In genomic region chr10:7620723-7621122, GRCm38 (mm10) we compare ENCODE assay signal across 25 mouse cellular contexts. TPM values are rescaled to one million over a fixed set of nuclear protein-coding genes. Genes with fewer than 3 reads are reported as not detected.
DNase-seq lines count a peak whose midpoint lies in the region; ATAC-seq lines count a peak whose summit lies in the region.
"Had no signal": no experiment of that assay in that cellular context is flagged by ENCODE, and none has a peak within 500 bp of the region (broad histone marks: within the 10 kb centered on the region; RNA-seq: fewer than 3 reads in every experiment).

No protein-coding gene starts in this region.

- ATAC-seq in midbrain, embryonic 13.5 days, result 0 out of 2 replicates have a peak, but pooled peaks have one; percentile 45
- 0 out of 2 replicates have a peak, but pooled peaks have one; percentile 6 for ATAC-seq in neutrophil, adult 5-6 weeks (ENCODE audit: extremely low read depth, insufficient number of reproducible peaks, low FRiP score, poor library complexity, severe bottlenecking)
- ATAC-seq: activated CD4-positive, CD25-positive, alpha-beta regulatory T cell, adult 4 months; forebrain, embryonic 14.5 days; forebrain, embryonic 16.5 days had no signal

- H3K36me3 ChIP-seq in heart, embryonic 10.5 days, result no peaks in the 10 kb centered on the region
- peaks cover 23% of the 10 kb centered on the region for H3K36me3 ChIP-seq in midbrain, embryonic 13.5 days
- peaks cover 9% of the 10 kb centered on the region for H3K36me3 ChIP-seq in midbrain, embryonic 10.5 days
- H3K36me3 ChIP-seq: embryonic facial prominence, embryonic 13.5 days; embryonic facial prominence, embryonic 15.5 days; forebrain, embryonic 10.5 days had no signal

- peak overlapping the region; percentile 72; the same call in 1 of the 2 replicates for H3K27ac ChIP-seq in heart, embryonic 10.5 days
- H3K27ac ChIP-seq in midbrain, embryonic 13.5 days, result no peak overlapping the region
- H3K27ac ChIP-seq in midbrain, embryonic 10.5 days (replicated peaks), result no peak overlapping the region
- H3K27ac ChIP-seq: embryonic facial prominence, embryonic 13.5 days; embryonic facial prominence, embryonic 15.5 days; forebrain, embryonic 10.5 days; forebrain, embryonic 12.5 days had no signal

- no peak overlapping the region for H3K9ac ChIP-seq in midbrain, embryonic 13.5 days (replicated peaks)
- H3K9ac ChIP-seq: embryonic facial prominence, embryonic 13.5 days; embryonic facial prominence, embryonic 15.5 days; forebrain, embryonic 12.5 days had no signal

- DNase-seq in heart, embryonic 10.5 days (ENCODE audit: low spot score), result peak; percentile 69
- DNase-seq in heart, postnatal 36 days, result no peak
- DNase-seq in midbrain, embryonic 10.5 days (ENCODE audit: low spot score), result no peak
- DNase-seq in retina, postnatal 1 day, result peak; percentile 7
- no peak for DNase-seq in retina, embryonic 14.5 days (ENCODE audit: low spot score)
- DNase-seq in layer of hippocampus, adult 8-10 months (ENCODE audit: low spot score in 2 of 2), result no peak
- DNase-seq: adrenal gland, adult 8-10 months; adrenal gland, postnatal 14 days; adrenal gland, postnatal 36 days; cerebellum, adult 11-12 months; cerebellum, adult 2 months; cerebellum, adult 9-10 months; cerebellum, postnatal 10 days; cerebellum, postnatal 36 days; embryo, embryonic 11 days had no signal

- H3K9me3 ChIP-seq in heart, embryonic 10.5 days, result no peaks in the 10 kb centered on the region
- no peaks in the 10 kb centered on the region for H3K9me3 ChIP-seq in midbrain, embryonic 13.5 days
- no peaks in the 10 kb centered on the region for H3K9me3 ChIP-seq in midbrain, embryonic 10.5 days (replicated peaks)
- H3K9me3 ChIP-seq: embryonic facial prominence, embryonic 13.5 days; embryonic facial prominence, embryonic 15.5 days; forebrain, embryonic 10.5 days; forebrain, embryonic 12.5 days had no signal

- H3K4me3 ChIP-seq in heart, embryonic 10.5 days, result no peak overlapping the region
- no peak overlapping the region for H3K4me3 ChIP-seq in midbrain, embryonic 13.5 days (replicated peaks)
- H3K4me3 ChIP-seq in midbrain, embryonic 10.5 days, result no peak overlapping the region
- H3K4me3 ChIP-seq: embryonic facial prominence, embryonic 13.5 days; embryonic facial prominence, embryonic 15.5 days; erythroblast, embryonic 14.5 days; forebrain, embryonic 10.5 days; forebrain, embryonic 12.5 days had no signal

- intact Hi-C loops in heart, postnatal 36 days (cut with DNase I), result no loop called here

- 73% methylated on average over 5 of the region's 5 CpGs for WGBS in heart, embryonic 10.5 days
- WGBS in midbrain, embryonic 13.5 days, result 66% methylated on average over 5 of the region's 5 CpGs
- WGBS in midbrain, embryonic 10.5 days, result 70% methylated on average over 5 of the region's 5 CpGs

- H3K4me1 ChIP-seq in heart, embryonic 10.5 days, result peaks cover 32% of the 10 kb centered on the region
- H3K4me1 ChIP-seq in midbrain, embryonic 13.5 days (replicated peaks), result no peaks in the 10 kb centered on the region
- 0 out of 2 replicates have a peak, but pooled peaks cover 3% of the 10 kb centered on the region for H3K4me1 ChIP-seq in midbrain, embryonic 10.5 days
- H3K4me1 ChIP-seq: embryonic facial prominence, embryonic 13.5 days; embryonic facial prominence, embryonic 15.5 days; forebrain, embryonic 10.5 days; forebrain, embryonic 12.5 days had no signal

- no peaks in the 10 kb centered on the region for H3K27me3 ChIP-seq in heart, embryonic 10.5 days (ENCODE audit: insufficient read depth, poor library complexity, severe bottlenecking)
- H3K27me3 ChIP-seq in midbrain, embryonic 13.5 days, result no peaks in the 10 kb centered on the region
- H3K27me3 ChIP-seq in midbrain, embryonic 10.5 days (ENCODE audit: low read depth, poor library complexity, severe bottlenecking), result no peaks in the 10 kb centered on the region
- H3K27me3 ChIP-seq: embryonic facial prominence, embryonic 13.5 days; embryonic facial prominence, embryonic 15.5 days; forebrain, embryonic 12.5 days had no signal

- H3K4me2 ChIP-seq in midbrain, embryonic 13.5 days (replicated peaks), result no peak overlapping the region
- H3K4me2 ChIP-seq: embryonic facial prominence, embryonic 13.5 days; embryonic facial prominence, embryonic 15.5 days; forebrain, embryonic 12.5 days had no signal

RNA-seq across cellular contexts. Expression of gene Lrp11, which starts 31.1 kb away (rescaled TPM):
- 3.5 and 3.7 TPM in 2 replicates for polyA plus RNA-seq in heart, embryonic 10.5 days (2016; fragmentation: Nextera tagmentation; extraction: Ambion mirVana)
- 1 to 10 TPM; 1.6 to 2.4 TPM for total RNA-seq in heart, postnatal 36 days (2021)
- polyA plus RNA-seq in midbrain, embryonic 13.5 days (2015; fragmentation: Nextera tagmentation; extraction: Ambion mirVana), result 21.3 and 23.5 TPM in 2 replicates
- 6.9 and 8.8 TPM in 2 replicates for polyA plus RNA-seq in midbrain, embryonic 10.5 days (2016; fragmentation: Nextera tagmentation; extraction: Ambion mirVana)
- total RNA-seq in neutrophil, adult 5-6 weeks (2017), result 0.12 and 1.6 TPM in 2 replicates
- total RNA-seq in layer of hippocampus, adult 8-10 months (2022), result 100 to 1,000 TPM; 169 to 193 (median 176) TPM
- polyA plus RNA-seq: erythroblast, embryonic 14.5 days had no signal

RNA-seq across cellular contexts. Expression of gene Nup43, which starts 46.6 kb away (rescaled TPM):
- polyA plus RNA-seq in heart, embryonic 10.5 days (2016; fragmentation: Nextera tagmentation; extraction: Ambion mirVana), result 55.5 and 72.0 TPM in 2 replicates
- 1 to 10 TPM; 5.3 to 5.5 TPM for total RNA-seq in heart, postnatal 36 days (2021)
- 41.2 and 44.8 TPM in 2 replicates for polyA plus RNA-seq in midbrain, embryonic 13.5 days (2015; fragmentation: Nextera tagmentation; extraction: Ambion mirVana)
- 74.9 and 90.2 TPM in 2 replicates for polyA plus RNA-seq in midbrain, embryonic 10.5 days (2016; fragmentation: Nextera tagmentation; extraction: Ambion mirVana)
- total RNA-seq in neutrophil, adult 5-6 weeks (2017), result 7.6 and 9.5 TPM in 2 replicates
- 1 to 10 TPM; 5.8 to 9.9 (median 7.7) TPM for total RNA-seq in layer of hippocampus, adult 8-10 months (2022)

Comparison
In these comparisons a context has a peak if more than half of its experiments do, and no peak if none do; other contexts are left out.
1. DNase-seq: peak in heart, embryonic 10.5 days (single experiment) and retina, postnatal 1 day (single experiment); none in heart, postnatal 36 days (0 of 2), midbrain, embryonic 10.5 days (single experiment), retina, embryonic 14.5 days (single experiment) and layer of hippocampus, adult 8-10 months (0 of 2).
2. RNA of gene Lrp11, which starts 31.1 kb away (total RNA-seq): 169 to 193 TPM in layer of hippocampus, adult 8-10 months; 1.6 to 2.4 TPM in heart, postnatal 36 days and 0.12 to 1.6 TPM in neutrophil, adult 5-6 weeks; every median in the first group is over 10 times any median in the second.